Mouse (Mus musculus) stomach, embryonic 16.5 days (tissue): ENCODE measurements at regions not wholly inside any gene's neighbourhood (a gene's known extent, or its start where the extent isn't known, plus 50 kb on each side); places are given as distances from the start of the nearest gene placed in this dataset.

Experiments
- ATAC-seq: fragments of 200-750 bp; cut with Nextera tagmentation; 2 replicates; pipeline ENCODE4 v1.8.0; 2017; ENCODE audit warnings: moderate number of reproducible peaks, moderate TSS enrichment; ENCODE audit not compliant: insufficient read depth, low FRiP score
- H3K27ac ChIP-seq: fragments of 300-500 bp; sonication (generic); 2 replicates; pipeline ENCODE4 v1.5.1; 2014; ENCODE audit warnings: low read length
- H3K27me3 ChIP-seq: fragments of 300-500 bp; sonication (generic); 2 replicates; pipeline ENCODE4 v1.6.1; 2014; ENCODE audit warnings: low read length, control low read depth, mixed read lengths; ENCODE audit not compliant: control insufficient read depth, insufficient read depth
- H3K36me3 ChIP-seq: fragments of 300-500 bp; sonication (generic); 2 replicates; pipeline ENCODE4 v1.6.1; 2014; ENCODE audit warnings: low read length; ENCODE audit not compliant: control insufficient read depth, insufficient read depth
- H3K4me1 ChIP-seq: fragments of 300-500 bp; sonication (generic); 2 replicates; pipeline ENCODE4 v1.6.1; 2014; ENCODE audit warnings: low read length, control low read depth, mixed read lengths; ENCODE audit not compliant: control insufficient read depth, insufficient read depth
- H3K4me2 ChIP-seq: fragments of 300-500 bp; sonication (generic); 2 replicates; pipeline ENCODE4 v1.6.1; 2014; ENCODE audit warnings: low read depth, low read length, mixed read lengths
- H3K4me3 ChIP-seq: fragments of 300-500 bp; sonication (generic); replicated peaks from 2 replicates; pipeline ENCODE4 v1.5.1; 2014; ENCODE audit warnings: mild to moderate bottlenecking, low read length
- H3K9ac ChIP-seq: fragments of 300-500 bp; sonication (generic); 2 replicates; pipeline ENCODE4 v1.6.1; 2014; ENCODE audit warnings: low read length
- H3K9me3 ChIP-seq: fragments of 300-500 bp; sonication (generic); replicated peaks from 2 replicates; pipeline ENCODE4 v1.6.1; 2016; ENCODE audit warnings: low read length, control low read depth; ENCODE audit not compliant: control insufficient read depth
- WGBS: fragments of 180-500 bp; shearing (Covaris S2); extraction: QIAGEN DNeasy Blood & Tissue Kit; methylation state at CpG from one replicate; pipeline ENCODE4 v1.1.7; 2014; 5-methylcytosine and 5-hydroxymethylcytosine counted together

DNA sequence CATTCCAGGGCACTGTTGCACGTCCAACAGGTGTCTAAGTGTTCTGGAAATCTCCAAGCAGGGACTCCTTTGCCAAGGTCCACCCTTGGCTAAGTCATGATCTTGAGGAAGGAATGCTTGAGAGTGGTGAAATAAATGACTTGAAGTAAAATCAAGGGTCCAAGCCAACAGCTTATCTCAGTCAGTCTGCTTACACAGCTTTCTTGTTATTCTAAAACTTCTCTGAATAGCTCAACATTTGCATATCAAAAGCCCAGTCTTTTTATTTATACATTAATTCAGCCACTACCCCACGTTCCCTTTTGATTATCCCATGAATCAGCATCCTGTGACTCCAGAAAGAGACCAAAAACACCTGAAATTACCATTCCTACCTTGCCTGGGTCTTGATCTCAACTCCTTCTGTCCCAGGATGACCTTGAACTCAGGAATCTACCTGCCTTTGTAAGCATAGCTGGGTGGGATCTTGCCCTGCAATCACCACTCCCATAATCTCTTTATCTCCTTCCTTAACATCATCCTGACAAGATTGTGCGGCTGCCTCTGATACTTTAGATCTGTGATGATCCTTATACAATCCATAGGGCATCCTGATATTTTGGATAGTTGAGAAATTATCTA is 57.5 kb upstream of the Sestd1 start:
- H3K4me1 ChIP-seq, result no peaks in the 10 kb centered on the region
- no peak overlapping the region for H3K27ac ChIP-seq
- H3K27me3 ChIP-seq, result no peaks in the 10 kb centered on the region
- no peak overlapping the region for H3K4me3 ChIP-seq
- WGBS, result 77% methylated on average over 3 of the region's 3 CpGs
- H3K9me3 ChIP-seq, result no peaks in the 10 kb centered on the region
- H3K4me2 ChIP-seq, result no peak overlapping the region
- H3K36me3 ChIP-seq, result no peaks in the 10 kb centered on the region
- no peak for ATAC-seq
- no peak overlapping the region for H3K9ac ChIP-seq

DNA sequence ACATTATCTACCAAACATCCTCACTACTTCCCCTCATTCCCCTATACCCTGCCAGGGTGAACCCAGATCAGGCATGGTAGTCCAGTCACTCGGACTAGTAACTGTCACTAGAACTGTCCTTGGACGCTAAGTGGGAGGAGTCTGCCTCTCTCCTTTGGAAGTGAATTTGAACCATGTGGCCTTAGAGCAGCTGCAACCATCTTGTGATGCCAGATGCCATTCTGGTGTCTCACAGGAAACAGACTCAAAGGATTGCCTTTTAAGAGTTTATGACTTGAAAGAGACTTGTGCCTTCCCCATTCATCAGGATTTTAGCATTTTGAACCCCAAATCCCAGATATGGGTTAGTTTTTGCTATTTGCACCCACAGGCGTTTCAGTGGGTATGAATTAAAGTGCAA is 56.9 kb upstream of the Sestd1 start:
- Histone ChIP-seq H3K9ac (no peak overlapping the region), H3K36me3 (no peaks in the 10 kb centered on the region)

DNA sequence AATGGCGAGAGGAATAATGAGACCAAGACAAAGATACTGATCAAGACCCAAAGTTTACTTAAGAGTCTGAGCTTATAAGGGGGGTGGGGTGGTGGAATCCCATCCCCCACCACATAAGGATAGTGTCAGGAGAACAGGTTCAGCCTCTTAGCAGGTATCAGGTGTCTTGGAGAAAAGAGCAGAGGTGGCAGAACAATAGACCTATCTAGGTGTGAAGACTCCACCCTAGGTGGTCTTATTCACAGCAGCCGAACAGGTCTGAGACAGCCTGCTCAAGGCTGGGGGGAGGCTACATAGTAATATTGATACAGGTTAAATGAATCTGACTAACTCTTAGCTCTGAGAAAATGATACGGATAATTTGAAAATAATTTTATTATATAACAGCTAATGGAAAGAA is 56.4 kb upstream of the Sestd1 start:
- WGBS, result 80% methylated on average over 3 of the region's 3 CpGs

More for the DNA sequence above, 56.9 kb upstream of the Sestd1 start:
- H3K4me3 ChIP-seq, result no peak overlapping the region
- no peaks in the 10 kb centered on the region for H3K9me3 ChIP-seq
- 81% methylated on average over 3 of the region's 3 CpGs for WGBS
- H3K4me1 ChIP-seq, result no peaks in the 10 kb centered on the region
- no peak overlapping the region for H3K4me2 ChIP-seq
- no peaks in the 10 kb centered on the region for H3K27me3 ChIP-seq
- no peak overlapping the region for H3K27ac ChIP-seq
- no peak for ATAC-seq

DNA sequence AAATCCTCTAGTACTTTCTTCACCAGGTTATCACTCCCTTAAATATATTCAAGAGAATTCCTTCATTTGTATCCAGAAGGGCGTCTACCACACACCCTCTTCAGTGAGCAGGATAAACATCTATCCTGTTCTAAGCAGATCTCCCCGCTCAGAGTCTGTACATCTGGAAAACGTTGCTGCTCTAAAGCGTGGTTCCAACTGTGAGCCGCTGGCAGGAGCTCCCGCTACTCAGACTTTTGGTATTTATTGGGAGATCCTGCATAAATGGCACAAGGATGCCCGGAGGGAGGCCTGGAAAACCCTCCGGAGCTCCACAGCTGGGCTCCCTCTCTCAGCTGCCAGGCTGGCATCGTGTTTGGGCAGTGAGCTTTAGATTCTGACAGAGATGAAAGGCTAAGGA is 54.3 kb upstream of the Sestd1 start:
- 62% methylated on average over 9 of the region's 9 CpGs for WGBS
- Histone ChIP-seq H3K9me3 (no peaks in the 10 kb centered on the region), H3K27ac (no peak overlapping the region), H3K4me3 (no peak overlapping the region), H3K36me3 (no peaks in the 10 kb centered on the region), H3K9ac (no peak overlapping the region), H3K27me3 (no peaks in the 10 kb centered on the region), H3K4me2 (no peak overlapping the region), H3K4me1 (no peaks in the 10 kb centered on the region)
- no peak for ATAC-seq

More for the DNA sequence above, 56.4 kb upstream of the Sestd1 start:
- Histone ChIP-seq H3K4me3 (no peak overlapping the region), H3K9ac (no peak overlapping the region), H3K9me3 (no peaks in the 10 kb centered on the region), H3K4me1 (no peaks in the 10 kb centered on the region), H3K36me3 (no peaks in the 10 kb centered on the region), H3K4me2 (no peak overlapping the region), H3K27ac (no peak overlapping the region), H3K27me3 (no peaks in the 10 kb centered on the region)
- no peak for ATAC-seq

DNA sequence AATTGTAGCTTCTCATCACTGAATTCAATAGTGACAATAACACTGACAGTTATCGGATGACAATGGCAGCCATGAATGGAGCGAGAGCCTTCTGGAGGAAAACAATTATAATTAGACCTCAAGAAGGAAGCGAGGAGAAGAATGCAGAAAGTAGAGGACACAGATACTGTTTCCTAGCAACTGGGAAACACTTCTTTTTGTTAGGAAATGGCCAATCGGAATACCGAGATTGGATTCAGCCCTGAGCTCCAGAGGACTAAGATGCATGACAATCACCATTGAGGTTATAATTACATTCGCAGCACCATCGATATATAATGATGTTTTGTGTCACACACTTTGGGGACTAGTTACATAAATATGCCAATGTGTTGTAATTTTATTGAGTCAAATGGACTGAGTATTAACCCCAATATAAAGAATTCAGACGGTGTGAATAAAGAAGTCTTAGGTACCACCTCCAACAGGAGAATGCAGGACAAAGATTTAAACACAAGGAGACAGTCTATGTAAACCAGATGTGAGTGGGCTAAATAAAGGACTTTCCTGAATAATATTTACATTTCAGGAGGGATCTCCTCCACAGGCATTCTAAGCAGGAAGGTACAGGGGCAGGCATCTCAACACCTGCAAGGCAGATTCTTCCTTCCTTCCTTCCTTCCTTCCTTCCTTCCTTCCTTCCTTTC is 53.1 kb upstream of the Sestd1 start:
- no peaks in the 10 kb centered on the region for H3K4me1 ChIP-seq
- H3K4me2 ChIP-seq, result no peak overlapping the region
- no peaks in the 10 kb centered on the region for H3K36me3 ChIP-seq
- 60% methylated on average over 8 of the region's 8 CpGs for WGBS
- ATAC-seq, result no peak
- H3K4me3 ChIP-seq, result no peak overlapping the region
- no peaks in the 10 kb centered on the region for H3K9me3 ChIP-seq
- no peak overlapping the region for H3K9ac ChIP-seq
- no peak overlapping the region for H3K27ac ChIP-seq
- no peaks in the 10 kb centered on the region for H3K27me3 ChIP-seq
